Mouse (Mus musculus) 3134 (cell line): ENCODE measurements around the gene Srxn1.
A peak's percentile ranks its signal among the peaks of the same experiment; 100 is the strongest.

ENCODE experiments used
- DNase-seq: peaks from one replicate; pipeline ENCODE4 v3.0.0-alpha.2; 2011; ENCODE audit warnings: low spot score; ENCODE audit not compliant: insufficient read length; ENCODE audit errors: extremely low read depth

The Srxn1 gene

DNA sequence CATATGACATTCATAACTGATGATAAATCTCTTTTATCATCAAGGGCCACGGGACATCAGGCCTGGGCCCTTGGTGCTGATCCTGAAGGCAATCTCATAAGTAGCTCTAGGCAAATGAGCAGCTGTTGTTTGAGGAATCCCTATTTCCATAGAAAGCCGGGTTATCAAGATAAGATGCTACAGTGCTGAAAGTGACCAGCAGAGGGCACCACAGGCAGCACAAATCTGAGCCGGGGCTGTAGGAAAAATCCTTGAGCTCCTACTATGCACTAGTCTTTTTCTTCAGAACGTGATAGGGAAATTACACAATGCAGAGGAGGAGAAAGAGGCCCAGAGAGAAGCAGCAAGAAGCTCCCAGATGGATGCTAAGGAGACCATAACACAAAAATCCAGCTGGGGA is 16.2 kb upstream of the Srxn1 start:
- DNase-seq: no peak

DNA sequence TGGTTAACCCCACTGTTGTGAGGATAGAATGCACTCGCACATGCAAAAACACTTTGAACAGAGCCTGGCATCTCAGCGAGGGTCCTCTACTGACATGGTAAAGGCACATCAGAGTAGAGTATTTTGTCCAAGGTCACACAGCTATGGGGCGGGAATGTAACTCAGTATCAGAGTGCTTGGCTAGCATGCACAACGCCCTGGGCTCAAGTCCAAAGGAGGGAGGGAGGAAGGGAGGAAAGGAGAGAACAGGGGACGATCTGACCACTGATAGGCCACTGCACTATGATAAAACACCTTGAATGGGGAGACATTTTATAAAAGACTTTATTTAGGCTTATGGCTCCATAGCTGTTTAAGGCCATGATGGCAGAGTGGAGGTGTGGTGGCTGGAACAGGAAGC is 15.7 kb upstream of the Srxn1 start:
- DNase-seq: no peak

- no peak for DNase-seq
Measured at GRCm38 (mm10) chr2:152090486-152090885, 14.8 kb upstream of the Srxn1 start.

DNA sequence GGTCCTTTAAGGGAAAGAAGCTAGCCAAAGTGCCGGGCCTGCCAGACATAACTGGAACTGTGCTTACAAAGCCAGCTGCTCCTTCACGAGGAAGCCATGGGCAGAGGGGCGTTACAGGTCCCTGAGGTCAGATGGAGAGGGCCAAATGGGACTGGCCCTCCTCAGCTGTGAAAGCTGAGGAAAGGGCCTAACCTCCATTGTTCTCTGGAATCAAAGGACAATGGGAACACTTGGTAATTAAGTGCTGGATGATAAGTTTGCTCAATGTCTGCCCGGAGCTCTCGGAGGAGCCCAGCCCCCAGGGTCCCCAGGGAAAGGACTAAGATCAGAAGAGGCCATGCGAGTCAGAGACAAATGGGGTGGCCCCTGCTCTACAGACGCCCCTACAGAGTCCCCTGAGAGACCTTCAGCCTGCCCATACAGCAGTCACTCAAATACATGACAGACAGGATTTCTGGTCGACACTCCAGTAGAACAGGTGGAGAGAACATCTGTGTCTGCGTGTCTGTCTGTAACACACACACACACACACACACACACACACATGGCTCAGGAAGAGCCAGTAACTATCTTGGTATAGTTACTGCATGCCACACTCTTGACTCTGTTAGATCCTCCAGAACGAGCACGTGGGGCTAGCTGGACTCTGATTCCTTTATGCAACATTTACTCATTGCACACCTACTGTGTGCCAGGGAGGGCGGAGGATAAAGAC is 13.8 kb upstream of the Srxn1 start:
- DNase-seq: no peak

- no peak for DNase-seq
Measured at GRCm38 (mm10) chr2:152092927-152093326, 12.4 kb upstream of the Srxn1 start.

DNA sequence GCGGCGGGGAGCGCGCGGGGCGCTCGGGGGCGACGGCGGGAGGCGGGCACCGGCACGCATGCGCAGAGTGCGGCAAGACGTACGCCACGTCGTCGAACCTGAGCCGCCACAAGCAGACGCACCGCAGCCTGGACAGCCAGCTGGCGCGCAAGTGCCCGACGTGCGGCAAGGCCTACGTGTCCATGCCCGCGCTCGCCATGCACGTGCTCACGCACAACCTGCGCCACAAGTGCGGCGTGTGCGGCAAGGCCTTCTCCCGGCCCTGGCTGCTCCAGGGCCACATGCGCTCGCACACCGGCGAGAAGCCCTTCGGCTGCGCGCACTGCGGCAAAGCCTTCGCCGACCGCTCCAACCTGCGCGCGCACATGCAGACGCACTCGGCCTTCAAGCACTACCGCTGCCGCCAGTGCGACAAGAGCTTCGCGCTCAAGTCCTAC is 11.9 kb upstream of the Srxn1 start:
- DNase-seq: peak; percentile 26

DNA sequence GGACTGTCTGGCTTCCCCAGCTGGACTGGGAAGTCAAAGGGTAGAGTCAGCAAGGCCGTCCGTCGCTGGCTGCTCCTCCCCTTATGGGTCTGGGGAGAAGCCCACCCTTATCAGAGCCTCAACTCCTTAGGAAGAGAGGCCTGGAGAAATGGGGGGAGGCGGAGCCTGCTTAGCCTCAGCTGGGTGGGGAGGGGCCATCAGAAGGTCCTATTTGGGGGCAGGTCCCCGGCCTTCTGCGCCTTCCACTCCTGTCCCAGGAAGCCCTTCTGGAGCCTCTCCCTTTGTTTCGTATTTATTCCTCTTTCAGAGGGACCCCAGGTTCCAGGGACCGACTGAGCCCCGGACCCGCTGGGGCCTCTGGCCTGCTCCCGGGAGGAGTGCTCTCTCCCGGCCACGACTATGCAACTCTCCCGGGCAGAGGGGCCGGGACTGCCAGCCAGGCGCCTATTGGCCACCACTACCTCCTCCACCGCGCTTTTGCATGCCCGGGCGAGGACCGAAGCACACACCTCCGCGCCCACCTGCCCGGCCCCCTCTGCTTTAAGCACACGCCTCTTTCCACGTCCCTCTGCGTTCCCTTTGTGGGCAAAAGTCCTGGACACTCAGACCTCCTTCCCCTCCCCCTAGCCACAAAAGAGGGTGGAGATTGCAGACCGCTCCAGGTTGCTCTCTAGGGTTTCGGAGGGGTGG is 10.3 kb upstream of the Srxn1 start:
- DNase-seq: no peak

- no peak for DNase-seq
Measured at GRCm38 (mm10) chr2:152096922-152097321, 8.4 kb upstream of the Srxn1 start.

GRCm38 (mm10) chr2:152097916-152098315 is 7.4 kb upstream of the Srxn1 start:
- DNase-seq: no peak

GRCm38 (mm10) chr2:152099538-152099937 is 5.8 kb upstream of the Srxn1 start:
- DNase-seq: no peak

DNA sequence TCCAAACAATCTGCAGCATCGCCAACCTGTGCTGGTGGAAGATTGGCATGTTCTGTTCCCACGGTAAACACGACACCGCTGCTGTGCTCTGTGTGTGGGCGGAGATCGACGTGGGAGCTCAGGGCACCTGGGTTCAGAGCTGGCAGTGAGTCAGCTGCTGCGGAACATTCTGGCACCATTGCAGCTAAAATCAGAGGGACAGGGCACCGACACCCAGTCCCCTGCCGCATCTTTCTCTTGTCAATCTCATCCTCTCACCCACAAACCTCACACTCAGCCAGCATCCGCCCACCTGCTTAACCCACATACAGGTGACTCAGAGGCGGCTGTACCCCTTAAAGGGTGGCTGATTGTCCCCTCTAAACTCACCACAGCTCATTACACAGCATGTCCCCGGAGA is 3.6 kb upstream of the Srxn1 start:
- DNase-seq: no peak

DNA sequence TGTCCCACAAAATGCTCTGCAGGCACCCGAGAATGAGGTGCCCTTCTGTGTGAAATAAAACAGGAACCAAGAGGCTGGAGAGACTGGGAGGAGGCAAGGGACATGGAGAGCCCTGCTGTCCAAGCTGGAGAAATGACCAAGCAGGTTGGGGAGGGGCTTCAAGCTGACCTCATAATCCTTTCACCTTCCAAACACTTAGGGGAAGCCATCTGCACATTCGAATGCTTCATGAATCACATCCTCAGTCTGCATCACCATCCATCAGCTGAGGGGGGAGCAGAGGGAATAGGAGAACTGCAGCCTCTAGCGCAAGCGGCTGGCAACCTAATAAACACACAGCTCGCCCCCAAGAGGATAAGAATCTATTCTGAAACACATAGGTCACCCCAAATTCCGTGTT is 2.9 kb upstream of the Srxn1 start:
- no peak for DNase-seq

- DNase-seq: peak; percentile 25
Measured at GRCm38 (mm10) chr2:152104711-152105317, 502 bp upstream of the Srxn1 start.

- no peak for DNase-seq
Measured at GRCm38 (mm10) chr2:152106225-152106595, 894 bp downstream of the Srxn1 start.

- DNase-seq: no peak
Measured at GRCm38 (mm10) chr2:152106597-152106996, 1.3 kb downstream of the Srxn1 start.

DNA sequence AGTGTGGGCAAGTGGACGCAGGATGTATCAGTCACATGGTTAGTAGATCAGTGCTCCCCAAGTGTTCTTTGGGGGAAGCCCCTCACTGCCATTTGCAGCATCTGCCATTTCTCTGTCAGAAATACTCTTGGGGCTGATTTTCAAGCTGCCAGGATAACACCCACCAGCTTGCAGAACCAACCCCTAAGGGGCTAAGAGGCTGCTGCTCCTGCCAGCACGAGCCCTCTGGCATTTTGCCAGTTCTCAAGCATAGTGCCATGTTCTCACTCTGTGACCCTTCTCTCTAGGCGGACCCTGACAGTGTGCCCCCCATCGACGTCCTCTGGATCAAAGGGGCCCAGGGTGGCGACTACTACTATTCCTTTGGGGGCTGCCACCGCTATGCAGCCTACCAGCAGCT is 3.4 kb downstream of the Srxn1 start:
- no peak for DNase-seq

- DNase-seq: no peak
Measured at GRCm38 (mm10) chr2:152109386-152109785, 4.1 kb downstream of the Srxn1 start.

GRCm38 (mm10) chr2:152111311-152111710 is 6.0 kb downstream of the Srxn1 start:
- no peak for DNase-seq

DNA sequence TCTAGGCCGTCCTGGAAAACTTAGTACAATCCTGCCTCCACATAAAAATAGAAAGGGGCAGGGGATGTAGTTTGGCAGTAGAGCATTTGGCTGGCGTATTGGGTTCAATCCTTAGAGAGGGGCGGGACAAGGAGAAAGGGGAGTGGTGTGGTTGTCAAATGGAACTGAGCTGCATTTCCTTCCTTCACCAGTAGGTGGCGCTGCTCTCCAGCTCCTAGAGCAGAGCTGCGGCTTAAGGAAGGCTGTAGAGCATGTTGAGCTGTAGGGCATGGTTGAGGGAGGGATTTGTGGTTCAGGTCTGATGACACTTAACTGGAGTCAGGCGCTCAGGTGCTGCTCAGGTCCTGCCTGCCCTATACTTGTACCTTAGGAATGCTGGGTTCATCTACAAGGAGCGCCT is 6.6 kb downstream of the Srxn1 start:
- DNase-seq: peak; percentile 68

DNA sequence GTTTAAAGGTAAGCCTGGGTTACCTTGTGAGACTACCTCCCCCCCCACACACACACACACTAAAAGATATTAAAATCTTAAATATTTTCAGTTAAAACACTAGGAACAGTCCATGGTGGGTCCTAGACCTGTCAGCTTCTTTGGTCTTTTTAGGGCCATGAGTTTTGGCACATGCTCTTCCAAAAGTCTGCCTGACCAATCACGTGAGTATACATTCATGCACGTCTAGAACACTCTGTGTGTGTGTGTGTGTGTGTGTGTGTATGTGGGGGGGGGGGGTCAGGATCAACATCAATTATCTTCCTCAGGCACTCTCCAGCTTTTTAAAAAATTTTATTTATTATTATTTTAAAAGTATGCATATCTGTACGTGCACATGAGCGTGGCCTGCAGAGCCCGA is 7.2 kb downstream of the Srxn1 start:
- DNase-seq: no peak

DNA sequence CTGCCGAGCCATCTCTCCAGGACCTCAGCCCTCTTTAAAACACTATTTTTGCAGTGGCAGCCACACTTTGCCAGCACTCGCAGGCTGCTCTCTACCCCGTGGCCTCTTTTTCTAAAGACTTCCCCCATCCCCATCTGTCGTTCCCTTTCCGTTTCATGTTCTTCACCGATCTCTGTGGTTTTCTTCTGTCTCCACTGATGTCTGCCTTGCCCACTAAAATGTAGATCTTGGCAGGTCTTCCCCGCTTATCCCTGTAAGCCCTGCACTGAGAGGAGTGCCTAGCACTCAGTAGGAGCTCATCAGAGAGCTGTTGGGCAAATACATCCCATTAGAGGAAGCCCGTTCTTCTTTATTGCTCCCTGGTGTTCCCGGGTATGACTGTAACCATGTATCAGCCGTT is 7.7 kb downstream of the Srxn1 start:
- DNase-seq: no peak
